Comparison of ENCODE assay signal across 8 mouse cellular contexts in the genomic region with DNA sequence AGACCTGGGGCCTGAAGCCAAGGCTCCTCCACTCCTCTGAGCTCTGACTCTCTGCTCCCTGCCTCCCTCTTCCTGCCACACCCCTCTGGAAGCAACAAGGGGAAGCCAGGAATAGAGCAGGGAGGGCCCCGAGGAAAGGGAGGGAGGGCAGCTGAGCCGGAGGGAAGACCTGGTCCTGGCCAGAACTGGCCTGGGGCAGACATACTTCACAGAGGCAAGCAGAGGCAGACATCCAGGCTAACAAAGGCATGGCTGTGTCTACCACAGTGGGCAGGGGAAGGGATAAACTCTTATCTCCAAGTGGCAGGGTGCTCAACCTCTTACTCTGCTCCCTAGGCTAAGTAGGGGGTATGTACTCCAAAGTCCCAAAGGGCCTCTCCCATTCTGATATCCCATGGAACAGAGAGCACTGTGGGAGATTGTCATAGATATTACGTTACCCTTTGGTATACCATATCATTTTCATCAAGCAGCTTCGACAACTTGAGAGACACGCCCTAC. TPM values are rescaled to one million over a fixed set of nuclear protein-coding genes. Genes with fewer than 3 reads are reported as not detected.
DNase-seq lines count a peak whose midpoint lies in the region; ATAC-seq and TF ChIP-seq lines count a peak whose summit lies in the region.

No protein-coding gene starts in this region.

- intact Hi-C loops in gastrocnemius, postnatal 14 days (cut with DNase I; ENCODE audit: low total_unique reads), result no loop called here

- TF ChIP-seq CTCF in lung, postnatal 0 days (IDR thresholded peaks at IDR 0.05), result no peak
- TF ChIP-seq CTCF in thymus, adult 2 months (IDR thresholded peaks at IDR 0.05; ENCODE audit: borderline replicate concordance, control insufficient read depth, extremely low read depth, insufficient read depth, low read length, poor library complexity), result no peak

- H3K27ac ChIP-seq in lung, postnatal 0 days (ENCODE audit: low read length), result peak overlapping the region; percentile 71
- no peak overlapping the region for H3K27ac ChIP-seq in forebrain, embryonic 11.5 days (ENCODE audit: low read depth, low read length)
- no peak overlapping the region for H3K27ac ChIP-seq in thymus, adult 2 months (ENCODE audit: control insufficient read depth, insufficient read depth, low read length)

- peaks cover 12% of the 10 kb centered on the region for H3K36me3 ChIP-seq in lung, postnatal 0 days (ENCODE audit: insufficient read depth, low read length)
- no peaks in the 10 kb centered on the region for H3K36me3 ChIP-seq in forebrain, embryonic 11.5 days (ENCODE audit: control insufficient read depth, insufficient read depth, low read length)
- H3K36me3 ChIP-seq in thymus, adult 2 months (ENCODE audit: control insufficient read depth, insufficient read depth, low read length), result no peaks in the 10 kb centered on the region; the same call in 1 of the 2 replicates

- no peak overlapping the region for H3K4me3 ChIP-seq in lung, postnatal 0 days (ENCODE audit: low read depth, low read length)
- no peak overlapping the region for H3K4me3 ChIP-seq in forebrain, embryonic 11.5 days (ENCODE audit: low read depth, low read length)
- H3K4me3 ChIP-seq in thymus, adult 2 months (ENCODE audit: control insufficient read depth, insufficient read depth, low read length), result no peak overlapping the region

- DNase-seq in ovary, postnatal 36 days (ENCODE audit: low spot score), result peak; percentile 43
- no peak for DNase-seq in ovary, postnatal 14 days (ENCODE audit: low spot score)
- DNase-seq in gastrocnemius, postnatal 14 days, result peak; percentile 73
- peak; percentile 52 for DNase-seq in kidney, adult 9 months
- DNase-seq in lung, postnatal 0 days (ENCODE audit: low spot score), result peak; percentile 87
- DNase-seq in forebrain, embryonic 11.5 days (ENCODE audit: low spot score), result no peak
- DNase-seq in thymus, adult 2 months, result no peak
- no peak for DNase-seq in right cerebral cortex, postnatal 36 days (ENCODE audit: low spot score in 2 of 2)

- ATAC-seq in lung, postnatal 0 days, result peak; percentile 80
- no peak for ATAC-seq in forebrain, embryonic 11.5 days (replicated peaks; ENCODE audit: low FRiP score)

- no peak overlapping the region for H3K4me2 ChIP-seq in lung, postnatal 0 days (replicated peaks; ENCODE audit: low read depth, low read length)
- no peak overlapping the region for H3K4me2 ChIP-seq in forebrain, embryonic 11.5 days (ENCODE audit: low read depth, low read length, severe bottlenecking)

- no peak overlapping the region for H3K9ac ChIP-seq in lung, postnatal 0 days (replicated peaks; ENCODE audit: low read depth)
- no peak overlapping the region for H3K9ac ChIP-seq in forebrain, embryonic 11.5 days (ENCODE audit: low read length)

- peaks cover 21% of the 10 kb centered on the region for H3K4me1 ChIP-seq in lung, postnatal 0 days (ENCODE audit: insufficient read depth, low read depth, low read length)
- H3K4me1 ChIP-seq in forebrain, embryonic 11.5 days (replicated peaks; ENCODE audit: control insufficient read depth, insufficient read depth, low read length), result no peaks in the 10 kb centered on the region
- H3K4me1 ChIP-seq in thymus, adult 2 months (replicated peaks; ENCODE audit: control insufficient read depth, insufficient read depth, low read length), result no peaks in the 10 kb centered on the region

- no peaks in the 10 kb centered on the region for H3K27me3 ChIP-seq in lung, postnatal 0 days (replicated peaks; ENCODE audit: insufficient read depth, low read length)
- no peaks in the 10 kb centered on the region for H3K27me3 ChIP-seq in forebrain, embryonic 11.5 days (ENCODE audit: control insufficient read depth, insufficient read depth, low read length)
- no peaks in the 10 kb centered on the region for H3K27me3 ChIP-seq in thymus, adult 2 months (ENCODE audit: control insufficient read depth, insufficient read depth, low read length)

- 33% methylated on average over 5 of the region's 5 CpGs for WGBS in lung, postnatal 0 days
- 80% methylated on average over 5 of the region's 5 CpGs for WGBS in forebrain, embryonic 11.5 days
- 92% methylated on average over 5 of the region's 5 CpGs for WGBS in thymus, adult 2 months

- TF ChIP-seq POLR2A in thymus, adult 2 months (IDR thresholded peaks at IDR 0.05; ENCODE audit: control insufficient read depth, extremely low read depth, insufficient read depth, low read length, poor library complexity), result no peak

- H3K9me3 ChIP-seq in lung, postnatal 0 days (ENCODE audit: low read length), result no peaks in the 10 kb centered on the region
- H3K9me3 ChIP-seq in forebrain, embryonic 11.5 days (ENCODE audit: control insufficient read depth, low read length), result no peaks in the 10 kb centered on the region

- 0 out of 2 replicates have a peak, but pooled peaks have one; percentile 11 for TF ChIP-seq EP300 in lung, postnatal 0 days (IDR thresholded peaks at IDR 0.05)

RNA-seq across cellular contexts. Expression of a gene that starts 7.4 kb away (rescaled TPM):
- total RNA-seq in gastrocnemius, postnatal 14 days (2021), result 10 to 100 TPM; 69.1 to 74.4 TPM
- polyA plus RNA-seq in lung, postnatal 0 days (2015; fragmentation: Nextera tagmentation; extraction: Ambion mirVana), result 170 and 183 TPM in 2 replicates
- 161 and 181 TPM in 2 replicates for polyA plus RNA-seq in forebrain, embryonic 11.5 days (2014; fragmentation: Nextera tagmentation; extraction: Ambion mirVana)
- 60.5 and 61.7 TPM in 2 replicates for polyA plus RNA-seq in thymus, adult 2 months (2012; rRNA removed)

RNA-seq across cellular contexts. Expression of a gene that starts 15.8 kb away (rescaled TPM):
- total RNA-seq in gastrocnemius, postnatal 14 days (2021), result 10 to 100 TPM; 25.8 to 26.5 TPM
- polyA plus RNA-seq in lung, postnatal 0 days (2015; fragmentation: Nextera tagmentation; extraction: Ambion mirVana), result 77.0 and 78.8 TPM in 2 replicates
- polyA plus RNA-seq in forebrain, embryonic 11.5 days (2014; fragmentation: Nextera tagmentation; extraction: Ambion mirVana), result 183 and 196 TPM in 2 replicates
- 108 and 123 TPM in 2 replicates for polyA plus RNA-seq in thymus, adult 2 months (2012; rRNA removed)

RNA-seq across cellular contexts. Expression of a gene that starts 42.4 kb away (rescaled TPM):
- 10 to 100 TPM; 40.2 to 41.2 TPM for total RNA-seq in gastrocnemius, postnatal 14 days (2021)
- polyA plus RNA-seq in lung, postnatal 0 days (2015; fragmentation: Nextera tagmentation; extraction: Ambion mirVana), result 38.2 and 40.2 TPM in 2 replicates
- polyA plus RNA-seq in forebrain, embryonic 11.5 days (2014; fragmentation: Nextera tagmentation; extraction: Ambion mirVana), result 71.2 and 79.7 TPM in 2 replicates
- polyA plus RNA-seq in thymus, adult 2 months (2012; rRNA removed), result 168 and 179 TPM in 2 replicates

Comparison
In these comparisons a context has a peak if more than half of its experiments do, and no peak if none do; other contexts are left out.
1. DNase-seq: peak in ovary, postnatal 36 days (single experiment), gastrocnemius, postnatal 14 days (single experiment), kidney, adult 9 months (single experiment) and lung, postnatal 0 days (single experiment); none in ovary, postnatal 14 days (single experiment), forebrain, embryonic 11.5 days (single experiment), thymus, adult 2 months (single experiment) and right cerebral cortex, postnatal 36 days (0 of 2).